Mouse (Mus musculus): ENCODE measurements around the gene Traf4.

Traf4 gene

DNA sequence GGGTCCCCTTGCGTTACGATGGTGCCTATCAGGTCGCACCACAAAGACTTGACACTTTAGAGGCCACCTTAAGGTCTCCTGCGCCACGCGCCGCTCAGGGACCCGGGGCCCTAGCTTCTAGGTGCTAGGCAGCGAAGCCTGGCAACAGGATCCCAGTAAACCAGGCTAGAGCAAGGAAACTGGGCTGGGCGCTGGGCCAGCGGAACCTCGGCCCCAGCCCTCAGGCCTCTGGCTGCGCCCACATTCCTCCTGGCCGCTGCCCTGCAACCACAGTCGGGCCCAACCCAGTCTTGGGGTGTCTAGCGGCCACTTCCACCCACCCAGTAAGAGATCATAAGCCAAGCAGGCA is 346 bp upstream of the Traf4 start:
- DNase-seq = peak; percentile 85

GRCm38 (mm10) chr11:78164604-78164923 is 825 bp downstream of the Traf4 start:
- DNase-seq = no peak

- peak; percentile 78 for DNase-seq
Observed at GRCm38 (mm10) chr11:78163681-78164603, 1.4 kb downstream of the Traf4 start.

GRCm38 (mm10) chr11:78163045-78163444 is 2.3 kb downstream of the Traf4 start:
- DNase-seq = no peak

GRCm38 (mm10) chr11:78162504-78162903 is 2.9 kb downstream of the Traf4 start:
- peak; percentile 66 for DNase-seq

- DNase-seq = no peak
Observed at GRCm38 (mm10) chr11:78161968-78162367, 3.4 kb downstream of the Traf4 start.

- DNase-seq = no peak
Observed at GRCm38 (mm10) chr11:78161169-78161568, 4.2 kb downstream of the Traf4 start.

GRCm38 (mm10) chr11:78160675-78161074 is 4.7 kb downstream of the Traf4 start:
- DNase-seq = no peak

- no peak for DNase-seq
Observed at GRCm38 (mm10) chr11:78160171-78160570, 5.2 kb downstream of the Traf4 start.

- DNase-seq = no peak
Observed at GRCm38 (mm10) chr11:78159557-78159956, 5.8 kb downstream of the Traf4 start.

- DNase-seq = peak; percentile 85
Observed at GRCm38 (mm10) chr11:78159096-78159495, 6.3 kb downstream of the Traf4 start.

- DNase-seq = no peak
Observed at GRCm38 (mm10) chr11:78156156-78156699, 9.2 kb downstream of the Traf4 start.

DNA sequence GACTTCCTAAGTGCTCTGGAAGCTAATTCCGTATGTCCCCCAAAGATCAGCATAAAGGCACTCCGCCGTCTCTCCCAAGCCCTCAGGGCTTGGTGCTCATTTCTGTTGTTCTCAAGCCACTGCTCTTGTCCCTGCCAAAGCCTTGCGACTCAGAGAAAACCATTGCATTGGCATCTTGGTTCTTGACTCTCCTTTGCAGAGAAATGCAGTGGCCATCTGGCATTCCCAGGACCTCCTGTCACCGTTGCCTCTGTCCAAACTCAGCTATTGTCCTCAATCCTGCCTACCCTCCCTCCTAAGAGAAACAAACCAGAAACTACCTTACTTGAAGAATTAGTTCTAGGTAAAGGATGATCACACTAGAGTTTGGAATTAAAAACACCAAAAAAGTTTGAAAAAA is 9.7 kb downstream of the Traf4 start:
- DNase-seq = no peak

DNA sequence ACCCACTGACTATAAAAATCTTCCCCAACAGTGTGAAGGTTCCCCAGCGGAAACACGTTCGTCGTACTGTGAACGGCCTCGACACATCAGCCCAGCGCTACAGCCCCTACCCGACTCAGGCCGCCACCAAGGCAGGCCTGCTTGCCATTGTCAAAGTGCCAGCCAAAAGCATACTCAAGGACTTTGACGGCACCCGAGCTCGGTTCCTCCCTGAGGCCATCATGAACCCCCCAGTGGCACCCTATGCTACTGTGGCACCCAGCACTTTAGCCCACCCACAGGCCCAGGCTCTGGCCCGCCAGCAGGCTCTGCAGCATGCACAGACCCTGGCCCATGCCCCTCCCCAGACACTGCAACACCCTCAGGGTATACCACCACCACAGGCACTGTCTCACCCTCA is 11.6 kb downstream of the Traf4 start:
- no peak for DNase-seq

GRCm38 (mm10) chr11:78152299-78153231 is 12.8 kb downstream of the Traf4 start:
- DNase-seq = peak; percentile 39

- DNase-seq = no peak
Observed at GRCm38 (mm10) chr11:78151161-78151560, 14.2 kb downstream of the Traf4 start.

- no peak for DNase-seq
Observed at GRCm38 (mm10) chr11:78146707-78147543, 18.5 kb downstream of the Traf4 start.

DNA sequence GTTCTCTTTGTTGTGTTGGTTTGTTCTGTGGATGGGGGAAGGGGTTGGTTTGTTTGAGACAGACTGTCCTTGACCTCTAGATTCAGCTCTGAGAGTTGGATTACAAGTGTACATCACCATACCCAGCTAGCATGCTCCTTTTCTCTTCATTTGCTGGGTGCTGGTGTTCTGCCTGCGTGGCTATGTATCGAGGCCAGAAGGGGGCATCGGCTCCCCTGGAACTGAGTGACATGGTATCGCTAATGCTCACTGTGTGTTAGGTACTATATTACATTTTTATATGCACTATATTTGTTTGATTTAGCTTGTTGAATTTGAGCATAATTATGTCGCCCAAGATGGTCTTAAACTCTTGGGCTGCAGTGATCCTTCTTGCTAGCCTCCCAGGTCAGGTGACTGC is 19.2 kb downstream of the Traf4 start:
- no peak for DNase-seq

GRCm38 (mm10) chr11:78143520-78143919 is 21.9 kb downstream of the Traf4 start:
- no peak for DNase-seq

- no peak for DNase-seq
Observed at GRCm38 (mm10) chr11:78140665-78141064, 24.7 kb downstream of the Traf4 start.

DNA sequence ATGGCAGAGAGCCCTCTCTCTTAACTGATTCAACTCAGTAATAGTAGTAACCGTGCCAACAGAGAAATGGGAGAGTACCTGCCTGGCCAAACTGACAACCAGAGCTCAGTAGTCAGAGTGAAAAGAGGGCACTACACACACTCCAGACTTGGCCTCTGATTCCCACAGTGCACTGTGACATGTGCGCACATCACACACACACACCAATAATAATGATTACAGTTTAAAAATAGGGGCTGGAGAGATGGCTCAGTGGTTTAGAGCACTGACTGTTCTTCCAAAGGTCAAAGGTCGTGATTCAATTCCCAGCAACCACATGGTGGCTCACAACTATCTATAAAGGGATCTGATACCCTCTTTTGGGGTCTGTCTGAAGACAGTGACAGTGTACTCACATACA is 27.4 kb downstream of the Traf4 start:
- no peak for DNase-seq

GRCm38 (mm10) chr11:78137584-78137983 is 27.8 kb downstream of the Traf4 start:
- DNase-seq = peak; percentile 76

- no peak for DNase-seq
Observed at GRCm38 (mm10) chr11:78136132-78136531, 29.3 kb downstream of the Traf4 start.

Data from kidney, adult 11 months (tissue).